Mouse (Mus musculus): ENCODE results near the gene 5830411N06Rik. TPM values are rescaled to one million over a fixed set of nuclear protein-coding genes. Genes with fewer than 3 reads are reported as not detected.

5830411N06Rik gene
- 1.0 TPM for polyA plus RNA-seq (2015; fragmentation: Illumina TruSeq; extraction: RNeasy Lipid Tissue Mini Kit (QIAGEN cat#74804); ENCODE audit: insufficient read depth, low replicate concordance)

DNA sequence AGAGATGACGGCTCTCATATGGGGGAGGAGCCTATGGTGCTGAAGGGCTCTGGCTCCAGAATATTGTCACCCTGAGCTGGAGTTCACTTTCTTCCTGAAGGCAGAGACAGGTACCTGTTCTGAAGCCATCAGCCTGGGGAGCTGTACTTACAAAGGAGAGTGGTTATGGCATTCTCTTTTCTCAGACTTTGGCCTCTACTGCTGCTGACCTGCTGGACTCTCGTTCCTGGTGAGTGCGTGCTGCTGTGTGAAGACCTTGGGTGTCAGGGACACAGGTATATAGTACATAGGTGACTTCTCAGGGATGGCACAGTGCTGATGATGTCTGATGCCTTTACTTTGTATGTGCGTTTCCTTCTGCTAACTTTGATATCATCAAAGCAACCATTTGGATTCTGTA is at the start of gene 5830411N06Rik:
Gene 5830411N06Rik, plus strand, starts transcription at position 69 of the 400 bp plus-strand sequence.

DNA sequence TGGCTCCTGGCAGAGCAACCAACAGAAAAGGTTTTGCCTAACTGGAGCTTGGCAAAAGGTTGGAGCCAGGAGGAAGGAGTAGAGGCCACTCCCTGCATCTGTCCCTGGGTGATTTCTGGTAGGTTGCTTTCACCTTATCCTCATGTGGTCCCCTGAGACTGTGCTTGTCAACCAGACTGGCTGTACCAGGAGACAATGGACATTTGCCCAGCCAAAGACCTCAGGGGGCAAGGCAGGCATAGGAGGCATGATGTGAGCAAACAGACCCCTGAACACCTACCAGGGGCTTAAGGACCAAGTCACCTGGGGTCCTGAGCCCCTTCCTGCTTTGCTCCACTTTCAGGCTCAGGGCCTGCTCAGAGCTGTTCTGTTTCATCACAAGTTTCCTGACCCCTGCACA is 41.2 kb upstream of the 5830411N06Rik start, which contains the start of gene Olfr524:
Gene Olfr524, minus strand, starts transcription at position 101 of the 400 bp plus-strand sequence.

DNA sequence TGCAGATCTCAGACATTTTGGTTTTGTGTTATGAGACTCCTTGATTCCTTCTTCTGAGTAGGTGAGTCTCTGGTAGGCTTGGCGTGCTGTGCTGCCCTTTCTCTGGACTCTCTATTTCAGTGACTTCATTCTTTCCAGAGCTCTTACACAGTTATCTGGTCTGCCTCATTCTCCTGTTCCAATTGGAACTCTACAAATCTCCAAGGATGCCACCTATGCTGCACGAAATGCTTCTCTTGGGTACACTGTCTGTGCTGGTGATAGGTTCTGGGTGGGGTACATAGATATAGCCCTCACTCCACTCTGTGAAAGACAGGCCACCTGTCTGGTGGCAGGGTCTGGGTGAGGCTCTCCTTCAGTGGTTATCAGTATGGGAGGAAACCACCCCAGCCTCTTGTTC is 29.1 kb upstream of the 5830411N06Rik start, which contains the start of gene Cd163l1:
Gene Cd163l1, plus strand, starts transcription at position 301 of the 400 bp plus-strand sequence.

DNA sequence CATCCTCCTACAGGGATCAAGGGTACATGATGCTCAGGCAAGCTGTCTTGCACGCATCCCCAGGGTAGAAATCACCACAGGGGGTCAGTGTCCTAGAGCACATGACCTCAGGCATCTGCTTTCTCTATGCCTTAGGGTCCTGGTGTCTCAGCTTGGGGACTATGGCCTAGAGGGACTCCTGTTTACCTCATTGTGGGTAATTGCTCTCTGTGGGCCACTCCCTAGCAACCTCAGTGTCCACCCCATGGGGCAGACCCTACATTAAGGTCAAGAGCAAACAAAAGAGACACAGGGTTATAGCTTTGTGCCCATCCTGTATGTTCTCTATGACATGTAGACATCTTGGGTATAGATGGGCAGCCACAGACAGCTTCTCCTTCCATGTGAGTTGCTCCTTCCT is 73.5 kb downstream of the 5830411N06Rik start, which contains the start of gene Olfr525:
Gene Olfr525, plus strand, starts transcription at position 301 of the 400 bp plus-strand sequence.

DNA sequence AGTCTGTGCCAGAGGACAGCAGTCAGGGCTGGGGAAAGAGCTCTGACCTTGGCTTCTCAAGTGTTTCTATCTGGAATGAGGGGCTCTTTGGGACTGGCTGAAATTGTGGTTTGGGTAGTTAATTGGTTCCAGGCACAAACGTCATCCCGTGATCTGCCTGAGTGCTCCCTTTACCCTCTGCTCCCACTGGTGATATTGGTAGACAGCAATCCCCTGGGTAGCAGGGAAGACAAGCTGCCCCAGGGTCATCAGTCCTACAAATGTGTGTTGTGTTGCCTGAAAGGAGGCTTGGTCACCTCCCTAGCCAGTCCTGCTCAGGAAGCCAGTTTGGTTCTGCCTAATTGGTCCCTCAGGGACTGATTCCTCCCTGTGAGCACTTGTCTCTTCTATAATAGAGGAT is 86.6 kb downstream of the 5830411N06Rik start, which contains the start of gene Olfr527:
Gene Olfr527, plus strand, starts transcription at position 301 of the 400 bp plus-strand sequence.

Other genes starting within 250 kb of the 5830411N06Rik start
- 39.7 TPM for gene Zfp511, start 210.9 kb upstream of the 5830411N06Rik start, polyA plus RNA-seq (2015; fragmentation: Illumina TruSeq; extraction: RNeasy Lipid Tissue Mini Kit (QIAGEN cat#74804); ENCODE audit: insufficient read depth, low replicate concordance)
- gene Tubgcp2, start 210.6 kb upstream of the 5830411N06Rik start, polyA plus RNA-seq (2015; fragmentation: Illumina TruSeq; extraction: RNeasy Lipid Tissue Mini Kit (QIAGEN cat#74804); ENCODE audit: insufficient read depth, low replicate concordance): 21.8 TPM
- gene Msx3, start 198.2 kb upstream of the 5830411N06Rik start, polyA plus RNA-seq (2015; fragmentation: Illumina TruSeq; extraction: RNeasy Lipid Tissue Mini Kit (QIAGEN cat#74804); ENCODE audit: insufficient read depth, low replicate concordance): not detected
- gene Caly, start 164.7 kb upstream of the 5830411N06Rik start, polyA plus RNA-seq (2015; fragmentation: Illumina TruSeq; extraction: RNeasy Lipid Tissue Mini Kit (QIAGEN cat#74804); ENCODE audit: insufficient read depth, low replicate concordance): not detected
- gene Prap1, start 153.9 kb upstream of the 5830411N06Rik start, polyA plus RNA-seq (2015; fragmentation: Illumina TruSeq; extraction: RNeasy Lipid Tissue Mini Kit (QIAGEN cat#74804); ENCODE audit: insufficient read depth, low replicate concordance): not detected
- 3.8 TPM for gene Fuom, start 144.8 kb upstream of the 5830411N06Rik start, polyA plus RNA-seq (2015; fragmentation: Illumina TruSeq; extraction: RNeasy Lipid Tissue Mini Kit (QIAGEN cat#74804); ENCODE audit: insufficient read depth, low replicate concordance)
- 9.2 TPM for gene Paox, start 131.5 kb upstream of the 5830411N06Rik start, polyA plus RNA-seq (2015; fragmentation: Illumina TruSeq; extraction: RNeasy Lipid Tissue Mini Kit (QIAGEN cat#74804); ENCODE audit: insufficient read depth, low replicate concordance)
- 39.4 TPM for gene Echs1, start 130.8 kb upstream of the 5830411N06Rik start, polyA plus RNA-seq (2015; fragmentation: Illumina TruSeq; extraction: RNeasy Lipid Tissue Mini Kit (QIAGEN cat#74804); ENCODE audit: insufficient read depth, low replicate concordance)
- gene Mtg1, start 109.7 kb upstream of the 5830411N06Rik start, polyA plus RNA-seq (2015; fragmentation: Illumina TruSeq; extraction: RNeasy Lipid Tissue Mini Kit (QIAGEN cat#74804); ENCODE audit: insufficient read depth, low replicate concordance): 17.2 TPM
- gene Sprn, start 92.4 kb upstream of the 5830411N06Rik start, polyA plus RNA-seq (2015; fragmentation: Illumina TruSeq; extraction: RNeasy Lipid Tissue Mini Kit (QIAGEN cat#74804); ENCODE audit: insufficient read depth, low replicate concordance): 0.19 TPM
- gene Olfr522, start 82.5 kb upstream of the 5830411N06Rik start, polyA plus RNA-seq (2015; fragmentation: Illumina TruSeq; extraction: RNeasy Lipid Tissue Mini Kit (QIAGEN cat#74804); ENCODE audit: insufficient read depth, low replicate concordance): not detected
- not detected for gene Olfr523, start 74.1 kb upstream of the 5830411N06Rik start, polyA plus RNA-seq (2015; fragmentation: Illumina TruSeq; extraction: RNeasy Lipid Tissue Mini Kit (QIAGEN cat#74804); ENCODE audit: insufficient read depth, low replicate concordance)
- not detected for gene Olfr524, start 41.3 kb upstream of the 5830411N06Rik start, polyA plus RNA-seq (2015; fragmentation: Illumina TruSeq; extraction: RNeasy Lipid Tissue Mini Kit (QIAGEN cat#74804); ENCODE audit: insufficient read depth, low replicate concordance)
- 0.58 TPM for gene Cd163l1, start 29.0 kb upstream of the 5830411N06Rik start, polyA plus RNA-seq (2015; fragmentation: Illumina TruSeq; extraction: RNeasy Lipid Tissue Mini Kit (QIAGEN cat#74804); ENCODE audit: insufficient read depth, low replicate concordance)
- not detected for gene Olfr525, start 73.6 kb downstream of the 5830411N06Rik start, polyA plus RNA-seq (2015; fragmentation: Illumina TruSeq; extraction: RNeasy Lipid Tissue Mini Kit (QIAGEN cat#74804); ENCODE audit: insufficient read depth, low replicate concordance)
- gene Olfr527, start 86.7 kb downstream of the 5830411N06Rik start, polyA plus RNA-seq (2015; fragmentation: Illumina TruSeq; extraction: RNeasy Lipid Tissue Mini Kit (QIAGEN cat#74804); ENCODE audit: insufficient read depth, low replicate concordance): not detected
- 0.25 TPM for gene Olfr60, start 114.4 kb downstream of the 5830411N06Rik start, polyA plus RNA-seq (2015; fragmentation: Illumina TruSeq; extraction: RNeasy Lipid Tissue Mini Kit (QIAGEN cat#74804); ENCODE audit: insufficient read depth, low replicate concordance)
- not detected for gene Olfr530, start 129.0 kb downstream of the 5830411N06Rik start, polyA plus RNA-seq (2015; fragmentation: Illumina TruSeq; extraction: RNeasy Lipid Tissue Mini Kit (QIAGEN cat#74804); ENCODE audit: insufficient read depth, low replicate concordance)
- gene Olfr531, start 155.6 kb downstream of the 5830411N06Rik start, polyA plus RNA-seq (2015; fragmentation: Illumina TruSeq; extraction: RNeasy Lipid Tissue Mini Kit (QIAGEN cat#74804); ENCODE audit: insufficient read depth, low replicate concordance): not detected
- gene Olfr532, start 174.4 kb downstream of the 5830411N06Rik start, polyA plus RNA-seq (2015; fragmentation: Illumina TruSeq; extraction: RNeasy Lipid Tissue Mini Kit (QIAGEN cat#74804); ENCODE audit: insufficient read depth, low replicate concordance): not detected
- not detected for gene Olfr533, start 216.1 kb downstream of the 5830411N06Rik start, polyA plus RNA-seq (2015; fragmentation: Illumina TruSeq; extraction: RNeasy Lipid Tissue Mini Kit (QIAGEN cat#74804); ENCODE audit: insufficient read depth, low replicate concordance)
- not detected for gene Olfr535, start 236.9 kb downstream of the 5830411N06Rik start, polyA plus RNA-seq (2015; fragmentation: Illumina TruSeq; extraction: RNeasy Lipid Tissue Mini Kit (QIAGEN cat#74804); ENCODE audit: insufficient read depth, low replicate concordance)